Mouse (Mus musculus) midbrain, embryonic 14.5 days (tissue): ENCODE results near the gene Gse1. TPM values are rescaled to one million over a fixed set of nuclear protein-coding genes. Genes with fewer than 3 reads are reported as not detected.

ENCODE experiments used
- ATAC-seq: fragments of 200-750 bp; cut with Nextera tagmentation; 2 replicates; pipeline ENCODE4 v1.8.0; 2017; ENCODE audit warnings: moderate number of reproducible peaks, moderate library complexity; ENCODE audit not compliant: low FRiP score, low TSS enrichment
- DNase-seq: peaks from one replicate; pipeline ENCODE4 v3.0.0-alpha.2; 2015
- H3K27ac ChIP-seq: fragments of 300-500 bp; sonication (generic); replicated peaks from 2 replicates; pipeline ENCODE4 v1.5.1; 2014; ENCODE audit warnings: mild to moderate bottlenecking, low read depth, low read length, moderate library complexity
- H3K27me3 ChIP-seq: fragments of 300-500 bp; sonication (generic); 2 replicates; pipeline ENCODE4 v1.6.1; 2014; ENCODE audit warnings: low read length, control low read depth, mixed read lengths; ENCODE audit not compliant: control insufficient read depth, insufficient read depth
- H3K36me3 ChIP-seq: fragments of 300-500 bp; sonication (generic); 2 replicates; pipeline ENCODE4 v1.6.1; 2014; ENCODE audit warnings: low read length, control low read depth; ENCODE audit not compliant: control insufficient read depth, insufficient read depth
- H3K4me1 ChIP-seq: fragments of 300-500 bp; sonication (generic); 2 replicates; pipeline ENCODE4 v1.6.1; 2014; ENCODE audit warnings: mild to moderate bottlenecking, antibody characterized with exemption, low read length, control low read depth; ENCODE audit not compliant: control insufficient read depth, insufficient read depth
- H3K4me2 ChIP-seq: fragments of 300-500 bp; sonication (generic); 2 replicates; pipeline ENCODE4 v1.6.1; 2014; ENCODE audit warnings: mild to moderate bottlenecking, low read length, moderate library complexity
- H3K4me3 ChIP-seq: fragments of 300-500 bp; sonication (generic); replicated peaks from 2 replicates; pipeline ENCODE4 v1.5.1; 2014; ENCODE audit warnings: low read depth, low read length
- H3K9ac ChIP-seq: fragments of 300-500 bp; sonication (generic); replicated peaks from 2 replicates; pipeline ENCODE4 v1.6.1; 2014; ENCODE audit warnings: mild to moderate bottlenecking, low read length, moderate library complexity
- H3K9me3 ChIP-seq: fragments of 300-500 bp; sonication (generic); 2 replicates; pipeline ENCODE4 v1.6.1; 2016; ENCODE audit warnings: low read length, control low read depth, mixed read lengths; ENCODE audit not compliant: control insufficient read depth
- WGBS: fragments of 180-500 bp; shearing (Covaris S2); extraction: QIAGEN DNeasy Blood & Tissue Kit; methylation state at CpG from one replicate; pipeline ENCODE4 v1.1.7; 2014; 5-methylcytosine and 5-hydroxymethylcytosine counted together
- polyA plus RNA-seq: library from polyadenylated mRNA; unstranded; fragments of >200 nt; fragmentation: Nextera tagmentation; extraction: Ambion mirVana; gene quantifications from 2 replicates; pipeline ENCODE4 v1.2.1, GENCODE M21; 2014

Gene Gse1
- polyA plus RNA-seq, 1 experiment from 2014 or later, result 28.6 TPM

DNA sequence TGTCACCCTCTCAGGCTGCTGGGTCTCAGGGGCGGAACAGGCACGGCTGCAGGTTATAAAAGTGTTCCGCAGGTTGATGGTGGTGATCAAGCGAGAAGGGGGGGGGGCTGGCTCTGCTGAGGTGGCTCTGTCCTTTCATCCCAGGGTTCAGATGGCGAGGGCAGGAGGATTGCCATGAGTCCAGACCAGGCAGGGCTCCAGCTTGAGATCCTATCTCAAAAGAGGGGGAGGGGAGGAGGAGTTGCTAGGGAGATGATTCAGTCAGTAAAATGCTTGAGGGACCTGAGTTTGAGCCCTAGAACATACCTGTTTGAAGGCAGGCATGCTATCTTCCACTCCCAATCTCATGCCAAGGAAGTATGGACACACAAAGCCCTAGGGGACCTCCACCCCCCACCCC, 332.3 kb downstream of the Gse1 start:
- DNase-seq (no peak), ATAC-seq (no peak)
- WGBS, result 85% methylated on average over 5 of the region's 5 CpGs
- Histone ChIP-seq H3K4me2 (0 out of 2 replicates have a peak overlapping the region, but pooled peaks have one; percentile 22), H3K4me3 (no peak overlapping the region), H3K9me3 (no peaks in the 10 kb centered on the region), H3K27ac (peak overlapping the region; percentile 85; the same call in 1 of the 2 replicates), H3K9ac (0 out of 2 replicates have a peak overlapping the region, but pooled peaks have one; percentile 9), H3K36me3 (0 out of 2 replicates have a peak, but pooled peaks cover 7% of the 10 kb centered on the region), H3K4me1 (peaks cover 95% of the 10 kb centered on the region), H3K27me3 (no peaks in the 10 kb centered on the region)

DNA sequence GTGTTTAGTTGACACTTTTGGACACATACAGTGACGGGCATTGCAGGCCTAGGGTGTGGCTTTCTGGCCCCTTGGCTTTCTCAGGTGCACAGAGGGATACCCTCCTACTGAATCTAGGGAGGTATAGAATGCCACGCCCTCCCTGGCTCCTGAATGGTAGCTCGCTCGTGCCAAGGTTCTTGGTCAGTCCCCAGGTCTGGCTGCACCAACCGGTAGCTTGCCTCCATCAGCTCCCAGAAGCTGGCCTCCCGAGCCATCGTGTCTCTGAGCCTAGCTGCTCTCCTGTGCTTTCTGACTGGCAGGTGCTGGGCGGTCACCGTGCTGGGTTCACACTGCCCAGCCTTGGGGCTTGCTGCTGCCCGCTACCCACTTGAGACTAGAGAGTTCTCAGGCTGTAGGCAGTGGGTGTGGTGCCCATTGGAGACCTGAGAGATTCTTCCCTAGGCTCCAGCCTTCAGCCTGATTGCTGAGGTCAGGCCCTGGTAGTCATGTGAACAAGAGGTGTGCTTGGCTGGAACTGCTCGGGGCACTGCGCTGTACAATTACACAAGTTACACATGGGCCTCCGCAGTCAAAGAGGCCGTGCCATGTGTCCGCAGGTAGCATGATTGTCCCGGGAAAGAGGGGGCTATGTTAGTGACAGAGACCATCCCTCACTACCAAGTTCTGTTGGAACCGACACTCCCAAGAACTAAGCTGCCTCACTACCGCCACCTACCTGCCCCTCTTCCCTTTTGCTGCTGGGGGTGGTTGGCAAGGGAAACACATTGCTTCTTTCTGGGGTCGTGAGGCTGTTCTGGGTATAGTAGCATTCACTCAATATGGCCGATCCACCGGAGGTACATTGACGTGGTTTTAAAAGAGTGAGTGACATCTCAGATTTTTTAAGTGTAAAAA, 333.5 kb downstream of the Gse1 start:
- peaks cover 91% of the 10 kb centered on the region for H3K4me1 ChIP-seq
- H3K27me3 ChIP-seq, result no peaks in the 10 kb centered on the region
- 84% methylated on average over 22 of the region's 22 CpGs for WGBS
- peaks cover 16% of the 10 kb centered on the region for H3K36me3 ChIP-seq
- H3K9ac ChIP-seq, result no peak overlapping the region
- H3K9me3 ChIP-seq, result no peaks in the 10 kb centered on the region
- H3K4me2 ChIP-seq, result no peak overlapping the region
- DNase-seq (peak; percentile 46), ATAC-seq (no peak)
- H3K4me3 ChIP-seq, result no peak overlapping the region
- H3K27ac ChIP-seq, result peak overlapping the region; percentile 85

DNA sequence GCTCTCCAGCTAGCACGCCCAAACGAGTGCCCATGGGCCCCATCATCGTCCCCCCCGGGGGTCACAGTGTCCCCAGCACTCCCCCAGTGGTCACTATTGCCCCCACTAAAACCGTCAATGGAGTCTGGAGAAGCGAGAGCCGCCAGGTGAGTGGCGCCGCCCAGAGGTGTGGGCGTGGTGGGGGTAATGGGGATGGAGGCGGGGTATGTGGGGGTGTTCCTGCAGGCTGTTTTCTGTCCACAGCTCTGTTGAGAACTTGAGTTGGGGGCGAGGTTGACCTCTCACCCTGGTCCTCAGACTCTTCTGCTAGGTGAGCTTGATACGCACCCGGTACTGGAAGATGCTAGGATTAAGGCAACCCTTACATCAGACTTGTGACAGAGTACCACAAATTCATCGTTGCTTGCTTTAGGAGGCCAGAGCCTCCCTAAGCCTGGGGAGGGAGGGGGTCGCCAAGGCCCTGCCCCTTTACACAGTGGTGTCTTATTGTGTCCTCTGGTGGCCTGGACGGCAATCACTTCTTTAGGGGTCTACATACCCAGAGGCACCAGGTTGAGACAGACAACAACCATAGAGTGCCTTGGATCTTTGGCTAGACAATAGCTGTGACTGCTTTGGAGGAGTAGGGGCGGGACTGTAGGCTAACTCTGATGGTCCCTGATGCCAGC, 334.6 kb downstream of the Gse1 start:
- H3K4me3 ChIP-seq, result no peak overlapping the region
- H3K4me2 ChIP-seq, result peak overlapping the region; percentile 8; the same call in 1 of the 2 replicates
- H3K27me3 ChIP-seq, result no peaks in the 10 kb centered on the region
- ATAC-seq, result no peak
- H3K9me3 ChIP-seq, result no peaks in the 10 kb centered on the region
- H3K9ac ChIP-seq, result peak overlapping the region; percentile 26; the same call in 1 of the 2 replicates
- peak overlapping the region; percentile 85 for H3K27ac ChIP-seq
- DNase-seq, result no peak
- 77% methylated on average over 18 of the region's 18 CpGs for WGBS
- peaks cover 26% of the 10 kb centered on the region for H3K36me3 ChIP-seq
- H3K4me1 ChIP-seq, result peaks cover 81% of the 10 kb centered on the region

DNA sequence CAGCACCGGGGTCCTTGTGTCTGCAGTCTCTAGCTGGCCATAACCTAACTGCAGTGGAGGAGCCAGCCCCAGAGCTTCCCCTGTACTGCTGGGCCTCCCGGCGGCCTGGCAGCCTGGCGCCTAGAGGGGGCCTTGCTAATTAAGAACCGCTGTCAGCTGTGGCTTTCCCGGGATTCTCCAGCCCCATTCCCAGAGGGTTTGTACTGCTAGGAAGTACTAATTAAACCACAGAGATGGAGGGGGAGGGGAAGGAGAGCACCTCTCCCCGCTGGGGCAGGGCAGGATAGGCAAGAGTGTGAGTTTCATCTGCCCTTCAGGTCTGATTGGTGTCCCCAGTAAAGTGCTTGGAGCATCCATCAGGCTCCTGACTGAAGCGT, 335.1 kb downstream of the Gse1 start:
- Histone ChIP-seq H3K9ac (peak overlapping the region; percentile 26; the same call in 1 of the 2 replicates), H3K27ac (peak overlapping the region; percentile 85), H3K36me3 (peaks cover 31% of the 10 kb centered on the region), H3K27me3 (no peaks in the 10 kb centered on the region), H3K4me3 (no peak overlapping the region), H3K4me1 (peaks cover 76% of the 10 kb centered on the region), H3K4me2 (peak overlapping the region; percentile 17), H3K9me3 (no peaks in the 10 kb centered on the region)
- ATAC-seq (peak; percentile 7; the same call in 1 of the 2 replicates), DNase-seq (peak; percentile 83)
- 7% methylated on average over 8 of the region's 8 CpGs for WGBS

- Histone ChIP-seq H3K4me3 (no peak overlapping the region), H3K9me3 (no peaks in the 10 kb centered on the region), H3K27ac (peak overlapping the region; percentile 85), H3K4me2 (peak overlapping the region; percentile 17), H3K36me3 (peaks cover 39% of the 10 kb centered on the region), H3K4me1 (peaks cover 73% of the 10 kb centered on the region), H3K27me3 (no peaks in the 10 kb centered on the region), H3K9ac (peak overlapping the region; percentile 31; the same call in 1 of the 2 replicates)
- DNase-seq (peak; percentile 82), ATAC-seq (peak; percentile 48; the same call in 1 of the 2 replicates)
- WGBS, result 5% methylated on average over 20 of the region's 20 CpGs
Measured at GRCm38 (mm10) chr8:120563851-120564837, 335.9 kb downstream of the Gse1 start.

GRCm38 (mm10) chr8:120565151-120565711, 337.0 kb downstream of the Gse1 start:
- Histone ChIP-seq H3K27ac (peak overlapping the region; percentile 71), H3K27me3 (no peaks in the 10 kb centered on the region), H3K4me2 (no peak overlapping the region), H3K4me3 (no peak overlapping the region), H3K9ac (no peak overlapping the region; the same call in 1 of the 2 replicates), H3K36me3 (peaks cover 46% of the 10 kb centered on the region), H3K4me1 (peaks cover 62% of the 10 kb centered on the region), H3K9me3 (no peaks in the 10 kb centered on the region)
- ATAC-seq (no peak), DNase-seq (no peak)
- WGBS, result 9% methylated on average over 7 of the region's 7 CpGs

DNA sequence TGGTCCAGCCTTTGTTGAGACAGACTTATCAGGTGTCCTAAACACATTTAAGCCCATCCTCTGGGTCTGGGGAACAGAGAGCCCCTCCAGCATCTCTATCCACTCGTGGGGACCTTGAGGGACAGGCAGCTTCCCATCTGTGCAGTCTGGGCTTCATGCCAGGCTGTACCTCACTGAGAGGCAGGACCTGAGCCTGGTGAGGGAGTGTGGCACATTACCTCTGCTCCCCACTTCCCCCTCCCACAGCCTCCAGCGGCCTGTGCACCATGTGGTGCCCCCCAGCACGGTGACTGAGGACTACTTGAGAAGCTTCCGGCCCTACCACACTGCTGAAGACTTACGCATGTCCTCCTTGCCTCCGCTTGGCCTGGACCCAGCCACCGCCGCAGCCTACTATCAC, 338.4 kb downstream of the Gse1 start:
- Histone ChIP-seq H3K27ac (no peak overlapping the region), H3K36me3 (peaks cover 59% of the 10 kb centered on the region)
- ATAC-seq, result no peak

More for the DNA sequence above, 338.4 kb downstream of the Gse1 start:
- WGBS, result 86% methylated on average over 8 of the region's 8 CpGs
- H3K9ac ChIP-seq, result no peak overlapping the region
- no peak for DNase-seq
- H3K4me2 ChIP-seq, result no peak overlapping the region
- no peak overlapping the region for H3K4me3 ChIP-seq
- H3K9me3 ChIP-seq, result no peaks in the 10 kb centered on the region
- H3K4me1 ChIP-seq, result peaks cover 48% of the 10 kb centered on the region
- no peaks in the 10 kb centered on the region for H3K27me3 ChIP-seq
